Mouse (Mus musculus) urinary bladder, postnatal 36 days (tissue): ENCODE data around the gene Lyar.

Source experiments
- DNase-seq, 2 experiments: peaks; one replicate each; pipeline ENCODE4 v3.0.0; 2022; ENCODE audit warnings: low spot score in 2 of 2, mixed read lengths in 1 of 2

Lyar gene

DNA sequence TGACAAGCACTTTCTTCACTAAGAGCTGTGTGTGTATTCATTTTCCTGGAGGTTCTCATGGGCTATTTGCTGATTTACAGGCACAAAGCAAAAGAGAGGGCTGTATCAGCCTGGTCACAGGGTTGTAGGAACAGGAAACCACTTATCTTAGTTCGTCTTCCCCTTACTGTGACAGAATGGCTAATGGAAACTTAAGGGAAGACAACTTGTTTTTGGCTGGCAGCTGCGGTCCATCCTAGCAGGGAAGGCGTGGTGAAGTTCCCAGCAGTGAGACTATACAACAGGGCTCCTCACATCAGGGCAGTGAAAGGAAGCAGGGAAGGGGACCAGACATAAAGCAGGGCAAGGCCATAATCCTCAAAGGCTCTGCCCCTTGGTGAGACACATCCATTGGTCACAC lies 35.4 kb downstream of the Lyar start:
- DNase-seq, result no peak

DNA sequence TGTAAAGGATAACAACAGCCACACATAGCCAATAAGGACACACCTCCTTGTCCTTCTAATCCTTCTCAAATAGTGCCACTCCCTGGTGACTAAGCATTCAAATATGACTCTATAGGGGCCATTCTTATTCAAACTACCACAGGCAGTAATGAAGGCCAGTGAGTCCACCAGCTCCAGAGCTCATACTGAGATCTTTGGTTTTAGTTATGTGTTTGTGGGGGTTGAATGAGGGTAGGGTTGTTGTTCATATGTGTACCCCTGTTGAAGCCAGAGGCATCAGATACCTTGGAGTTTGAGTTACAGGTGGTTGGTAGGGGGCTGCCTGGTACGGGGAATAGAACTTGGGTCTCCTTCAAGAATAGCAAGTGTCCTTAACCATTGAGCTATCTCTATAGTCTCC lies 36.3 kb downstream of the Lyar start:
- DNase-seq, result no peak

DNA sequence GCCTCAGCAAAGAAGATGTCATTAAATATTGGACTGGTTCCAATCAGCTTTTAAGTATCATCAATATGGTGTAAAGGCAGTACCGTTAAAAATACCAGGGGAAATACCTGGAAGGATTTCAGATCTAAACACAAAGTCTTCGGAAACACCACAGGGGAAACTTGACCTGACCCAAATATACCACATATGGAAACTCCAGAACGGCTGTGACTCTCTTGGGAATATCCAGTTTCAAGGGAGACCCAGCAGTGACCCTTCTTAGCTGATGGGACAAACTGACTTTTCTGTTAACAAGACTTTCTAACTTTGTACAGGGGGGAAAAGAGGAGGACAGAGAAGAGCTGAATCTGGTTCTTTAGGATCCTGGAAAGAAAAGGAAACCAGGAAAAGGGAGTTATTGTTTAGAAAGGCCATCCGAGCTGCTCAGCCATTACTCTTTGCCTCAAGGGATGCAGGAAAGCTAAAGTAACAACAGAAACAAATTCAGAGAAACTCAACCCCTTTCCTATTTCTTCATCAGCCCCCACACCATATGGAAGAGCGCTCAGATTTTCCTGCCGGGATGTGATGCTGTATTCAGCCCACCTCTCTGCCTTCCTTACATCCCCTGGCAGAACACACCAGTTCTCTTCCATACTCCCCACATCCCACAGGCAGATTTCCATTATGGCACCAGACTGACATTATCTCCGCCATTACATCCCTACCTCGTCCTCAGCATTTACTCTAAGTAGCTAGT lies 37.9 kb downstream of the Lyar start:
- DNase-seq, result no peak

DNA sequence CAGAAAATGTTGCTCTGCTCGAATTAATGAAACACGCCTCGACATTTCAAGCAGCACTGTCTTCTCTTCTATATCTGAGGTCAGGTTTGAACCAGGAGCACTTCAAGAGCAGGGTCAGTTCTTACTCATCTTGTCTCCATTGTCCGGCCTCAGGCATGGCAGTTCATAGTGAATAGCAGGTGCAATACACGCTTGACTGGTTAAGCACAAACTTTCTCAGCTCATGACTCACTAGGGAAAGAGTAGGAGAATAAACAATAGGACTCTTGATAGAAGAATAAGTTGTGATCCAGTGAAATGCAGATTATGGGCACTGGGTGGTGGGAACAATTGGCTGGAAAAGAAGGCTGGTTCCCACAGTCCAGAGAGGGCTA lies 38.5 kb downstream of the Lyar start:
- DNase-seq, result no peak

DNA sequence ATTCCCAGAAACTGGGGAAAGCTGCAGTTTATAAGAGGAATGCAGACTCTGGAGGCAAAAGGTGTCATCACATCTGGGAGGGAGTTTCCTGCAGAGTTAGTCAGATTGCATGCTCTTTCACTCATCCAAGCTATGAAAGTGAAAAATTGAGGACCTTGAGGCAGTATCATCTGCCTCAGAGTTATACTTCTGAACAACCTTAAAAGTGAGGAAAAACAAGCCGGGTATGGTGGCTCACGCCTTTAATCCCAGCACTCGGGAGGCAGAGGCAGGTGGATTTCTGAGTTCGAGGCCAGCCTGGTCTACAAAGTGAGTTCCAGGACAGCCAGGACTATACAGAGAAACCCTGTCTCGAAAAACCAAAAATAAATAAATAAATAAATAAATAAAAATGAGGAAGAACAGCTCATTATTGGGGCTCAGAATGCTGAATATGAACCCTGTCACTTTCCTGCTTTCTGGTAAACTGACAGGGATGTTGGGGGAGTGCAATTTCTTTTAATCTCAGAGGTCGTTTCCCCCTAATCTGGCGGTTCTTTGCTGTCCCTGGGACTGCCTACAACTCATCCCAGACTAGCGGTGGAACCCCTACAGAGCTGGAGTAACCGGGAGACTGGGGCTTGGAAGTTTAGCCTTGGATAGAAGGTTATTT lies 39.3 kb downstream of the Lyar start:
- DNase-seq, result no peak

DNA sequence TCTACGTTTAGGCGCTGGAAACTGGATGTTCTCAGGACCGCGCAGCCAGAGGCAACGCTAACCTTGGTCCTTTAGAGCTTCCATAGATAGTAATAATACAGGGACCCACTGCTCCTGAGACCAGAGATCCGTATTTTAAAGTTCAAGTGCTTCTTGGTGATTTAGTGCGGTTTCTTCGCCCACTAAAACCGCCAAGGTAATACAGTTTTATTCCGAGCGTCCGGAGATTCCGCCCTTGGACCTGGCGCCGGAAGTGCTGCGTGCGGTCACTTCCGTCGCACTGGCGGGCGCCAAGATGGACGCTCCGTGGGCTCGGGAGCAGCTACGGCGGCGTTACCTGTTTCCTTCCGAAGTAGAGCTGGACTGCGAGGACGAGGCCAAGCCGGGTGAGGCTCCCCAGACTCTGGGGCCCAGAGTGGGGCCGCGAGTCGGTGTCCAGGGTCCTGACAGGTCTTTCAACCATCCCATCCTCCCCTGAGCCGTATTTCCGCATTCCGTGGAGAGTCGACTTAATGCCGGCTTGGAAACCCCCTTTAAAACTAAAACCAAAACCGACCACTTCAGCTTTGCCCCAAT lies 39.9 kb downstream of the Lyar start, which contains the start of gene Tmem128:
TSS of gene Tmem128 (plus strand) at position 79 of the 576 bp plus-strand sequence.
- DNase-seq, result peak; percentile 48 to 49

DNA sequence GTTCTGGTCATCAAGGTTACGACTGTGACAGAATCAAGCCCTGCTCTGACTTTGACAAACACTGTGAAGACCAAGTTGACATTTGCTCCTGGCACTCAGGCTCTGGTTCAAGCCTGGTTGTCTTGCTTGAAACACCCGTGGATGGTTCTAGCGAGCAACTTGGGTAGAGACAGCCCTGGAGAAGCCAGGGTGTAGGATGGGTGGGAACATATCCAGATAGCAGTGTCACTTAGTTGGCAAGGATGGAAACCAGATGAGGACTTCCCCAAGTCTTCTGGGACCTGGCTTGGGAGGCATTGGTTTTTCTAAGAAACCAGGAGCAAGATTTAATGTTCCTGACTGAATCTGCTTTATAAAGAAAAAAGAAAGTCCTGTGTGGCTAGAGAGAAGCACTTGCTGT lies 50.7 kb downstream of the Lyar start:
- no peak for DNase-seq

DNA sequence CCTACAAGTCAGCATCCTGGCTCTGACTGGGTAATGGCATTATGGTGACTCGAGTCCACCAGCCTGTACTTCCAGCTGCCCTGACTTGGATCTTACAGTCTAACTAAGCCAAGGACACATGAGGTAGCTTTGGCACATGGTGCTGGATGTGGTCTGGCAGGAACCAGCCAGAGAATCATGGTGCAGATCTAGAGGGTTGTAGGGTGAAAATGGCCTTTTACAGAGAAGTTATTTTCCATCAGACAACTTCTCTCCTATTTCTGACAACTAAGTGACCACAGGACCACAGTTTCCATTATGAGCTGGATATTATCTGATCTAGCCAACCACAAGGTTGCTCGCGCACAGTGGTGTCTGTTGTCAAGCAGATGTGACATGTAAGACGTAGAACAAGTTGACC lies 53.6 kb downstream of the Lyar start:
- DNase-seq, result no peak

DNA sequence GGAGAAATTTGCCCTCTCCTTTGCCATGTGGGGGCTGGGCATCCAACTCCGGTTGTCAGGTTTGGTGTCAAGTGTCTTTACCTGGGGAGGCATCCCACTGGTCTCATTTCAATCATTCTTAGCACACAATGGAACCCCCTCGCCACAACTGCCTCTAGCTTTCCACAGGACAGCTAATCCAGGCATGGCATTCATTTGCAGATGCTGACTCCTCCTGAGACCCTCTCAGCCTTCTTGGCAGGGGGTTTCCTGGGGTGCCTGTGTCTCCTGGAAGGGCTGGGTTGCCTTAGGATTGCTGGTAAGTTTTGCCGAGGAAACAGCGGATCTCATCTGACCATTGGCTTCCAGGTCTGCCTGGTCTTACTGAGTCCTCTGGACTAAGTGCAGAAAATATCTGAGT lies 55.5 kb downstream of the Lyar start, which contains the start of gene Otop1:
TSS of gene Otop1 (plus strand) at position 202 of the 400 bp plus-strand sequence.
- DNase-seq, result no peak

DNA sequence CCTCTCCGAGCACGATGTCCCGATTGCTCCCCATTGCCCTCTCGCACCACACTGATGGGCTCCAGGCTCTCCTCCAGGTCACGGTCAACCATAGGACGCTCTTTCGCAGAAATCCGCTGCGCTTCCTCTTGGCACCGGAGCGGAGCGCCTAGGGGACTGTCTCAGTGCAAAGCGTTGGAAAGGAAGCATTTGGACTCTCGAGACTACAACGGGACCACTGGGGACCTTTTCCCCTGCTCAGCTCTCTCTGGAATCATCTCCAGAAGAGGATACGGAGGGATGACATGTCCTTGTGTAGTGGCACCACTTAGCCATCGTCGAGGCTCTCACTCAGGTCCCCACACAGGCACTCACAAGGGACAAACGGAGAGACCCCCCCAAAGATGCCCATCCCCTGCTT lies 56.2 kb downstream of the Lyar start:
- no peak for DNase-seq

DNA sequence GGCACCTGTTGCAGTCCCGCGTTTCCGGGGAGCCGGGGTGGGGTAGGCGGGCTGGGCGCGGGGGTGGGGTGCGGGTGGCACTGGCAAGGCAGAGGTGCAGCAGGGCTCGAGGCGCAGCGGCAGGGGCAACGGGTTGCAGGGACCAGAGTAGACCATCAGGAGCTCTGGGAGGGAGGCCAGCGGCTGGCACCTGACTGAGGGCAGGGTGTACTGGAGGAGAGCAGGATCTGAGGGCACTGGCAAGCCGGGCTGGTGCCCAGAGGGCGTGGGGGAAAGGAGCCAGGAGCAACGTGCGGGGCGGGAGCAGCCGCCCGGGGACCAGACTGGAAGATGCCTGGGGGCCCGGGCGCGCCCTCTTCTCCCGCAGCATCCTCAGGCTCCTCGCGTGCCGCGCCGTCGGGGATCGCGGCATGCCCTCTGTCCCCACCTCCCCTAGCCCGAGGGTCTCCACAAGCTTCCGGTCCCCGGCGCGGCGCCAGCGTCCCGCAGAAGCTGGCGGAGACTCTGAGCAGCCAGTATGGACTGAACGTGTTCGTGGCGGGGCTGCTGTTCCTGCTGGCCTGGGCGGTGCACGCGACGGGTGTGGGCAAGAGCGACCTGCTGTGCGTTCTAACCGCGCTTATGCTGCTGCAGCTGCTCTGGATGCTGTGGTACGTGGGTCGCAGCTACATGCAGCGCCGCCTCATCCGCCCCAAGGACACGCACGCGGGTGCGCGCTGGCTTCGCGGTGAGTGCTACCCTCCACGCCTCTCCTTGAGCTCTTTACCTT lies 57.0 kb downstream of the Lyar start:
- peak in 1 of 2 experiments; percentile 8 for DNase-seq

DNA sequence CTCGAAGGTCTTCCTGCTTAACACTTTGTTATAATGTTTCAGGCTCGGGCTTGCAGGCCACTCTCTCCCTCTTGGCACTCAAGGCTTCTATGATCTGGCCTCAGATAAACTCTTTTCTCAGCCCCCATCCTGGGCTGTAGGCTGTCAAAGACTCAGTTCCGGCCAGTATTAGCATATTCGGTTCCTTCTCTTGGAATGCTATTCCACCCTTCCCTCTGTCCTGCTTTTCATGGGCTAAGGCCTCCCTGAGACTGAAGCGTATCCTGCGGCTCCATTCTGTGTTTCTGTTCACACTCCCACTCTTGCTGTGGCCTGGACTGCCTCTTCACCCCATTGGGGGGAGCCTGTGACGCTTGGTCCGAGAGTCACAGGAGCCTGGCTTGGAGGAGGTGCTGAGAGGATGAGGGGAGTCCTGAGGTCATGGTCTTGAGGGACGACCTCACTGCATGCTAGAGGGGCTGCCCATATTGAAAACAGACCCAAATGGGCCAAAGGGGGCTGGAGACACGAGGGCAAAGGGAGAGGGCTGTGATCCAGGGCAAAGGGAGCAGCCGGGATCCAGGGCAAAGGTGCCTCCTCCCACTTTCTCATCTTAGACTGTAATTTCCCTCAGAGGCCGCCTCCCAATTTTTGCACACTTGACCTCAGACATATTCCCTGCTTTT lies 57.8 kb downstream of the Lyar start:
- DNase-seq, result peak in 1 of 2 experiments; percentile 7

DNA sequence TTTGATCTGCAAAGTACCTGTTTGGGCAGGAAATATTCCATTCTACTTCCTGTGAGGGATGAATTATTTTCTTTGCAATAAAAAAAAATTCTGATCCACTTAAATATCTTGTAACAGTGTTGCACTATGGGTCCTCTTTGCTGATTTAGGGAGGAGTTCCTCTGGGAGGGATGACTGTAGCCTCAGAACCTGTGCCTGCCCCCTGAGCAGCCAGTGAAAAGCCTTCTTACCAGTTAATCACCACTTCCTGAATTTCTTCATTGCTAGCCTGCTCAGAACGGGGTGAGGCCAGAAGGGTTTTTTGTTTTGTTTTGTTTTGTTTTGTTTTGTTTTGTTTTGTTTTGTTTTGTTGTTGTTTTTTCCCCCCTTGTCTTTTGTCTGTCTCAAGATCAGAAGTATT lies 59.8 kb downstream of the Lyar start:
- no peak for DNase-seq
